Mouse (Mus musculus): ENCODE data around the gene Tbc1d10a. TPM values are rescaled to one million over a fixed set of nuclear protein-coding genes. Genes with fewer than 3 reads are reported as not detected.
"Not testable (repeated sequence)": the region's sequence is repeated elsewhere in the genome, so short reads cannot be mapped to it uniquely, and the experiment has no call there.

The Tbc1d10a gene
- total RNA-seq, 2 experiments from 2014 or later = 29.2 to 32.7 TPM

DNA sequence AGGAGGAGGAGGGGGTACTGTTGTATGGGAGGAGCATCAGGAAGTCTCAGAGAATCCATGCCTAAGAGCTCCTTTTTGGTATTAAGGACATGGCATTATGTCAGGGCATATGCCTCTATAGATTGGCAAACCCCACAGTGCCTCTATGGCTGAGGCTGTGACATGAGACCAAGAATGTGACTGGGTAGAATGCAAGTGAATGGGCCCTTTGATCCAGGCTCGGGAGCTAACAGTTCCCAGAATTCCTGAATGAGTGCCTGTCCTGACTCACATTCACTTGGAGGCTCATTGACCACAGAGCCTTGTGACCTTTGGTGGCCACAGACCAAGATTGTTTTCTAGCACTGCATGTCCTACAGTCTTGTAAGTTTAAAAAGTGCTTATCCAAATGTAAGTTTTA is 4.5 kb upstream of the Tbc1d10a start:
- DNase-seq (ENCODE audit: extremely low spot score in 1 of 2, low spot score in 1 of 2) = no peak

GRCm38 (mm10) chr11:4183511-4183910 is 3.1 kb upstream of the Tbc1d10a start:
- DNase-seq (ENCODE audit: extremely low spot score in 1 of 2, low spot score in 1 of 2) = no peak

- no peak for DNase-seq (ENCODE audit: extremely low spot score in 1 of 2, low spot score in 1 of 2)
Observed at GRCm38 (mm10) chr11:4184251-4184952, 2.2 kb upstream of the Tbc1d10a start.

GRCm38 (mm10) chr11:4185480-4185879 is 1.1 kb upstream of the Tbc1d10a start:
- DNase-seq (ENCODE audit: extremely low spot score in 1 of 2, low spot score in 1 of 2) = not testable (repeated sequence)

DNA sequence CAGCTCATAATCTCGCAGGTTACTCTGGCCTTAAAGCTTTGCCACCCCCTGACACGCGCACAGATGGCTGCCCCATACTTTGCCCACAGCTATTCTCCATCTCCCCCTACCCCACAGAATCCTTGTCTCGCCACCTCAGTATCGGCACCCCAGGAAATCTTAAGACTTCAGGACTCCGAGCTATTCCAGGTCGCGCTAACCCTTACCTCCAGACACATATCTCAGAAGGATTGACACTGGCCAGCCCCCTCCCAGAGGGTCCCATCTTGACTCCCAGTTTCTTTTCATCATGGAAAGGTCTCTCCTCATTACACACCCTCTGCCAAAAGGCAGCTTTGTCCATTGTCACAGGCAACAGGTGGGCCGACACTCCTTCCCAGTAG is 720 bp downstream of the Tbc1d10a start:
- no peak for DNase-seq (ENCODE audit: extremely low spot score in 1 of 2, low spot score in 1 of 2)

DNA sequence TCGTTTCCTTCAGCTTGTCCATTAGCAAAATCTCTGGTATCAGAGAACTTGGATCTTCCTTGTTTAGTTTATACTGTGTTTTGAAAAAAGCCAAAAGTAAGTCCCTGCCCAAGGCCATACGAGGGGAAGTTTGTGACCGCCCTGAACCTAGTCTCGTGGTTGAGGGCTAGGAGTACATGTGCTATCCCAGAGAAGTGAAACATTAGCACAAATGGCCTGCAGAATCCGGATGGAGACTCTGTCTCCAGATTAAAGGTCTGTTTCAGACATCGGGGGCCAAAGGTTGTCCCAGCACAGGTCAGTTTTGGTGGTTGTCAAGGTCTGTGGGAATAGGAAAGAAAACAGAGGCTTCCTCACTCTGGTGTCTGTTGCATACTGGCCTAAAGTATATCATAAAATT is 2.6 kb downstream of the Tbc1d10a start:
- DNase-seq (ENCODE audit: extremely low spot score in 1 of 2, low spot score in 1 of 2) = no peak

DNA sequence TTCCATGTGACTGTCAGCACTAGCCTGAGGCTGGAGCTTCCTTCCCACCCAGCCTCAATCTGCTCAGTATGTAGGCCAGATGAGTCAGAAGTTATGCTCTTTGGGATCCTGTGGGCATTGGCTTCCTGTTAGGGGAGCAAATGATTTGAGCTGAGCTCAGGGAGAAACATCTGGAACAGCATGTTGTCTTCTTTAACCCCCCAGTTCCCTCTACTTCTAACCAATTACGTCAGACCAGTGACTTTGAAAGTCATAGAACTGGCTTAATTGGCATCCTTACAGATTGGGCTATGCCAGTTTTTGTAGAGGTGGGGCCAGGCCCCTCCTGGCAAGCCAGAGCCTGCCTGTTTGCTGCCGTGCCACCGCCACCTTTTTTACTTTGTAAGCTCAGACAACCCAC is 4.1 kb downstream of the Tbc1d10a start:
- no peak for DNase-seq (ENCODE audit: extremely low spot score in 1 of 2, low spot score in 1 of 2)

DNA sequence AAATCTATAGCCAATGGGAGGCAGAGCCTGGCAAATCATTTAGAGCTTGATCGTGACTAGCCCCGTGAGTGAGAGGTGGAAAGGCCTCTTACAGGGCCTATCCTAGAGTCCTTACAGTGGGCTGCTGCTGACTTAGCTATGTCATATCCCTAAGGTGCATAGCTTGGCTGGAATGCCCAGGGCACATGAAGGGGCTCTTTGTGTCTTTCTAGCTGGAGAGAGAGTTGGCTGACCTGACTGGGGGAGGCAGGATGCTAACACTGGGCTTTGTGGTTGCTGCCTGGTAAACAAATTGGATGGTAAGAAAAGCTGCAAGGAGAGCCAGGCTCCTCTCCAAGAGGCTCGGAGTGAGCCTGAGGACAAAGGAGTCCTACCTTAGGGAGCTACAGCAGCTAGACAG is 6.2 kb downstream of the Tbc1d10a start:
- DNase-seq (ENCODE audit: extremely low spot score in 1 of 2, low spot score in 1 of 2) = no peak

DNA sequence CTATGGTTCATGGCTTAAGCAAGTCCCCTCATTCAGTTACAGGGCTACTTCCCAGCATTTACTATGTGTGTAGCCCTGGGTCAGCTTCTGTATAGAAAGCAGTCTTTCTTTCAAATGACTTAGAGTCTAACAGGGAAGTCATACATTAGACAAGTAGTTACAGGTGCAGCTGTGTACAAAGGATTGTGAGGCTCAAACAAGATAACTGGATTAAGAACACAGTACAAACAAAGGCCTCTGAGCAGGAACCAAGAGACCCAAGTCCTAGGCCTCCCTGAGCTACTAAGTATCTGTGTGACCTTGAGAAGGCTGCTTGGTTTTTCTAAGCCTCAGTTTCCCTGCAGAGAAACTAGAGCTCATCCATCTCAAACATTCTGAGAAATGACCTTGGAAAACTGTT is 6.8 kb downstream of the Tbc1d10a start:
- no peak for DNase-seq (ENCODE audit: extremely low spot score in 1 of 2, low spot score in 1 of 2)

GRCm38 (mm10) chr11:4195597-4196031 is 9.0 kb downstream of the Tbc1d10a start:
- DNase-seq (ENCODE audit: extremely low spot score in 1 of 2, low spot score in 1 of 2) = no peak

GRCm38 (mm10) chr11:4196636-4197035 is 10.0 kb downstream of the Tbc1d10a start:
- DNase-seq (ENCODE audit: extremely low spot score in 1 of 2, low spot score in 1 of 2) = no peak

DNA sequence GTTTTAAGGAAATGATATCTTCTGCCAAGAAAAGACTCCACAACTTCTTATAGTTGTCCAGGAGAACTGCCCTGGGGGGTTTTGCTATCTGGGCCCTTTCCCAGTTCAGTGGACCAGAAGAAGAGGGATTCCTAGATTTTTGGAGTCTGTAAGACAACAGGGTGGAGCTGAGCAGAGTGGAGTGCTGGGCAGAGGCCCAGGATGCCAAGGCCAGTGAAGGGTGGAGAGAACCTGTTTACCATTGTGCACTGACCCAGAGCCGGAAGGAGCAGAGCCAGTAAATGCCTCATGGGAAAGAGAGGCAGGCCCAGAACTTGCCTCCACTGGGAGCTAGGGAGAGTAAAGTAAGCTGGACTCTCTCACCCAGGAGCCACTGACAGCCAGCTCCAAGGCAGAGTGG is 11.1 kb downstream of the Tbc1d10a start:
- no peak for DNase-seq (ENCODE audit: extremely low spot score in 1 of 2, low spot score in 1 of 2)

- no peak for DNase-seq (ENCODE audit: extremely low spot score in 1 of 2, low spot score in 1 of 2)
Observed at GRCm38 (mm10) chr11:4201981-4202700, 15.6 kb downstream of the Tbc1d10a start.

GRCm38 (mm10) chr11:4202995-4203704 is 16.6 kb downstream of the Tbc1d10a start:
- DNase-seq (ENCODE audit: extremely low spot score in 1 of 2, low spot score in 1 of 2) = no peak

DNA sequence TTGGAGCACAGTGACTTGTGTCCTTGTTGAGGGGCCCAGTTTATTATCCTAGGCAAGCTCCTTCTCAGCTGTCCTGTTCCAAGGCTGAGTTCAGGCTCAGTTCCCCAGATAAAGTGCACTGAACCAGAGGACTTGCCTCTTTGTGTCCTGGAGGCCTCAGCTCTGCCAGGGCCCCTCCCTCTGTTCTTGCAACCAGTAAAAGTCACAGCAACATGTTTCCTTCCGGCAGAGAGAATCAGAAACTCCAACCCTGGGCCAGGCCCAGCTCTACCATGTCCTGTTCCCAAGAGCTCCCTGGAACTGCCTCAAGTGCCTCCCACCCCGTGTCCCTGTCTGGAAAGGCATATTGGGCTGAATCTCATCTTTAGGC is 17.1 kb downstream of the Tbc1d10a start:
- DNase-seq (ENCODE audit: extremely low spot score in 1 of 2, low spot score in 1 of 2) = no peak

DNA sequence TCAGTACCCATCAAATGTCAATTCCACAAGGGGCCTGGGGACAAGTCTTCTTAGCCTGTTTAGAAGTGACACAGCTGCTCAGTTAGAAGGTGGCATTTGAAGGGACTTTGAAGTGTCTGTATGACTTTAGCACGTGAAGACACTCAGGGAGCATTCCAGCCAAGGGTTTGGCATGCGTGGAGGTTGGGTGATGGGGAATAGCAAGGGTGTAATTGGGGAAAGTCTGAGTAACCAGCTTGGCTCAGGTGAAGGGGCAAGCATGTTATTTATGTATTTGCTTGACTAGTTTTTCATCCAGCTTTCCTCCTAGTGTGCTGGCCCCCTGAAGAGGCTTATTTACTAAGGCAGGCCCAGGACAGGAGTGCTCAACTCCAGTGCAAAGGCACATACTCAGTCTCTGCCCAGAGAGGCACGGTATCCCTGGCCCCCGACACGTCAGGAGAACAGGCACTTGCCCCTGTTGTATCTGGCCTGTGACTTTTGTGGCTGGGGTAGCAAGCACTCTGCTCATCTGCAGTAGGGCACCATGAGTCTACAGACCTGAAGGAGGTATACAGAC is 18.6 kb downstream of the Tbc1d10a start:
- no peak for DNase-seq (ENCODE audit: extremely low spot score in 1 of 2, low spot score in 1 of 2)

GRCm38 (mm10) chr11:4205951-4206350 is 19.4 kb downstream of the Tbc1d10a start:
- DNase-seq (ENCODE audit: extremely low spot score in 1 of 2, low spot score in 1 of 2) = no peak

DNA sequence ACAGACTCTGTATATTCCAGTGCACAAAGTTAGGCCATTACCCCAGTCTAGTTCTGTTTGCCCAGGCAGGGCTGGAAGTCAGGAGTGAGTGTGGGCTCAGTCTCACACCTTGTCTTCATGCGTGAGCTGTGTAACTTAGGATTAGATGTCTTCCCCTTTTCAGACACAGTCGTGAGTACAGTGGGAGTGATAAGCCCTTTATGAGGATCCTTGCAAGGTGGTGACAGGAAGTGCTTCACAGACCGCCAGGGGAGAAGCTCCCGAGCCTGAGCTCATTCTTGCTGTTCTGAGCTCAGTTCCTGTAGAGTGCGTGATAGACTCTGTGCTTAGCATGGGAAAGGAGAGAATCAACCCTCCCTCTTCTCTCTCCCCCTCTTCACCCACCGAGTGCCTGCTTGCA is 20.0 kb downstream of the Tbc1d10a start:
- DNase-seq (ENCODE audit: extremely low spot score in 1 of 2, low spot score in 1 of 2) = no peak

GRCm38 (mm10) chr11:4207655-4208054 is 21.1 kb downstream of the Tbc1d10a start:
- DNase-seq (ENCODE audit: extremely low spot score in 1 of 2, low spot score in 1 of 2) = no peak

GRCm38 (mm10) chr11:4209556-4209955 is 23.0 kb downstream of the Tbc1d10a start:
- no peak for DNase-seq (ENCODE audit: extremely low spot score in 1 of 2, low spot score in 1 of 2)

DNA sequence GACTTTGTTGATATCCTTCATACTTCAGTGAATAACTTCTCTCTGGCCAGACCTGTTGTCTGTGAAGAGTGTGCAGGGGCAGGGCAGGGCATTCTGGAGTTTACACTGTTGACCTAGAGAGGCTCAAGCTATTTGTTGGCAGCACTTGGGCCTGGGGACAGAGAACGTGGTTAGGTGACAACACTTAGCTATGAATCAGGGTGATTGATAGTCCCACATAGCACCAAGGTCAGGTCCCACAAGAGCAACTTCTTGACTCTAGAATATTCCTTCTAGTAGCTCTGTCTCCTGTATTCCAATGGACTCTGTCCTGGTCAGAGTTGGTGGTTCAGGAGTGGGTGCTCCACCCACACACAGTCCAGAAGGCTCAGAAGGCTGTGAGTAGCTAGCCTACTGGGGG is 24.2 kb downstream of the Tbc1d10a start:
- no peak for DNase-seq (ENCODE audit: extremely low spot score in 1 of 2, low spot score in 1 of 2)

All from layer of hippocampus, postnatal 25 days (tissue).